7 mouse cellular contexts compared by ENCODE assay signal in the genomic region with DNA sequence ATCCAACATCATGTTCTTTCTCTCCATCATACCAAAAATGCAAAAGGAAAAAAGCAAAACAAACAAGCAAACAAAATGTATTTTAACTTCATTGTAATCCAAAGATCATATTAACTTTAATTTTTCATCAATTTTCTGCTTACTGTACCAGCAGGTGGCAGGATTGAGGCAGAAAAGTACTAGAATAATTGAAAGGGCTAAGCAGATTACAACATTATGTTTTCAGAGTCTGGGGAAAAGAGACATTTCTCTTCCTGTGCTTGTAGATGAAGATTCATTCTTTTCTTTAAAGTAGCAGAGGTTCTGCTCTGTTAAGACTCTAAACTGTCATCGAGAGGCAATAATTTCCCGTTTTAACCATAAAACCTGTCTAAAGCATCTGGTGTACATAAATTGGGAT.
DNase-seq lines count a peak whose midpoint lies in the region; TF ChIP-seq lines count a peak whose summit lies in the region.

No protein-coding gene starts in this region.

- H3K36me3 ChIP-seq in kidney, adult 2 months (ENCODE audit: control insufficient read depth, insufficient read depth, low read length), result no peaks in the 10 kb centered on the region
- H3K36me3 ChIP-seq in ES-E14 (ENCODE audit: control insufficient read depth, insufficient read depth, low read length, poor library complexity, severe bottlenecking), result no peaks in the 10 kb centered on the region

- no peak overlapping the region for H3K27ac ChIP-seq in kidney, adult 2 months (ENCODE audit: insufficient read depth, low read depth, low read length)
- H3K27ac ChIP-seq in ES-E14 (ENCODE audit: insufficient read depth, low read depth, low read length, poor library complexity, severe bottlenecking), result no peak overlapping the region

- DNase-seq in kidney, adult 2 months, result peak; percentile 13
- DNase-seq in kidney, adult 18-20 months, result no peak
- DNase-seq in ES-E14 (ENCODE audit: low read depth, low spot score), result peak; percentile 6
- peak; percentile 30 for DNase-seq in brain, embryonic 18.5 days (ENCODE audit: low read depth, low spot score)
- DNase-seq in left cerebral cortex, postnatal 14 days (ENCODE audit: low spot score in 2 of 2), result peak; percentile 38 to 71
- DNase-seq in gastrocnemius, postnatal 25 days, result no peak
- DNase-seq in neural tube, embryonic 10.5 days (ENCODE audit: extremely low spot score, low spot score), result no peak

- no peak overlapping the region for H3K9ac ChIP-seq in ES-E14 (ENCODE audit: insufficient read depth, low read depth, low read length, poor library complexity, severe bottlenecking)

- 38% methylated on average over 2 of the region's 2 CpGs for WGBS in kidney, adult 2 months

- no peaks in the 10 kb centered on the region for H3K9me3 ChIP-seq in ES-E14 (ENCODE audit: control insufficient read depth, insufficient read depth, low read depth, low read length)

- no peaks in the 10 kb centered on the region for H3K27me3 ChIP-seq in kidney, adult 2 months (replicated peaks; ENCODE audit: control insufficient read depth, insufficient read depth, low read length)

- no peak for TF ChIP-seq CTCF in kidney, adult 2 months (conservative IDR thresholded peaks at IDR 0.05; ENCODE audit: insufficient read depth, insufficient read length, low read depth, low read length)

- TF ChIP-seq POLR2A in kidney, adult 2 months (IDR thresholded peaks at IDR 0.05; ENCODE audit: low read depth, low read length), result no peak

- intact Hi-C loops in left cerebral cortex, postnatal 14 days (cut with DNase I), result loop anchor here (5.0 kb wide), 1 partner anchor 523 kb away; no protein-coding TSS in a partner anchor

- no peaks in the 10 kb centered on the region for H3K4me1 ChIP-seq in kidney, adult 2 months (ENCODE audit: control insufficient read depth, insufficient read depth, low read length)
- H3K4me1 ChIP-seq in ES-E14 (ENCODE audit: control insufficient read depth in 2 of 2, insufficient read depth in 2 of 2, low read length in 2 of 2, poor library complexity in 1 of 2), result no peaks in the 10 kb centered on the region

- H3K4me3 ChIP-seq in kidney, adult 2 months (ENCODE audit: insufficient read depth, low read depth, low read length), result no peak overlapping the region
- H3K4me3 ChIP-seq in ES-E14 (ENCODE audit: insufficient read depth in 1 of 2, low read depth in 1 of 2, low read length in 2 of 2, poor library complexity in 1 of 2, severe bottlenecking in 1 of 2), result no peak overlapping the region

- in situ Hi-C loops in ES-E14 (cut with MboI; ENCODE audit: low sequenced_read_pairs in 2 of 2, unreplicated experiment in 2 of 2), result no loop called here

TF ChIP-seq in ES-E14, 5 proteins besides CTCF, POLR2A, EP300 and RAD21:
- TF ChIP-seq HCFC1 (IDR thresholded peaks at IDR 0.05; ENCODE audit: borderline replicate concordance, insufficient read depth, low read length) (no peak), CHD2 (IDR thresholded peaks at IDR 0.05; ENCODE audit: low read depth, low read length) (no peak), MAFK (IDR thresholded peaks at IDR 0.05; ENCODE audit: insufficient read depth, low read depth, low read length) (no peak), ZNF384 (IDR thresholded peaks at IDR 0.05; ENCODE audit: low read depth, low read length) (no peak)

Comparison
In these comparisons a context has a peak if more than half of its experiments do, and no peak if none do; other contexts are left out.
1. DNase-seq: peak in kidney, adult 2 months (single experiment), ES-E14 (single experiment), brain, embryonic 18.5 days (single experiment) and left cerebral cortex, postnatal 14 days (2 of 2); none in kidney, adult 18-20 months (single experiment), gastrocnemius, postnatal 25 days (single experiment) and neural tube, embryonic 10.5 days (single experiment).